Mouse (Mus musculus) urinary bladder, postnatal 36 days (tissue): ENCODE results near the gene Nf2.

Experiments used
- DNase-seq, 2 experiments: peaks; one replicate each; pipeline ENCODE4 v3.0.0; 2022; ENCODE audit warnings: low spot score in 2 of 2, mixed read lengths in 1 of 2

Nf2 gene

DNA sequence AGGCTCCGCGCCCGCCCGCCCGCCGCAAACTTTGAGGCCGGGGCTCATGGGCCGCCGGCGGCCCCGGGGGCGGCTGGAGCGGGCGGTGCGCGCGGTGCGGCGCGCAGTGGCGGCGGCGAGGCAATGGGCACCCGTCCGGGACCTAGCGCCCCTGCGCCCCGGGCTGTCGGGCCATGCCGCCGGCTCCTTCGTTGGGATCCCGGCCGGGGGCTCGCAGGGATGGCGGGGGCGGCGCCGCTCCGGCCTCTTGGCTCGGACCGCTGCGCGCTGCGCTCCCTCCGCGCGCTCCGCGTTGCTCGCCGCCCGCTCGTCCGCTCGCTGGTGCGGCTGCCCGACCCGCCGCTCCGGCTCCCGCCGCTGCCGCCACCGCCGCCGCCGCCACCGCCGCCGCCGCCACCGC is 102.6 kb downstream of the Nf2 start, which contains the start of gene Cabp7:
TSS of gene Cabp7 (minus strand) at position 46 of the 400 bp plus-strand sequence.
- no peak for DNase-seq

DNA sequence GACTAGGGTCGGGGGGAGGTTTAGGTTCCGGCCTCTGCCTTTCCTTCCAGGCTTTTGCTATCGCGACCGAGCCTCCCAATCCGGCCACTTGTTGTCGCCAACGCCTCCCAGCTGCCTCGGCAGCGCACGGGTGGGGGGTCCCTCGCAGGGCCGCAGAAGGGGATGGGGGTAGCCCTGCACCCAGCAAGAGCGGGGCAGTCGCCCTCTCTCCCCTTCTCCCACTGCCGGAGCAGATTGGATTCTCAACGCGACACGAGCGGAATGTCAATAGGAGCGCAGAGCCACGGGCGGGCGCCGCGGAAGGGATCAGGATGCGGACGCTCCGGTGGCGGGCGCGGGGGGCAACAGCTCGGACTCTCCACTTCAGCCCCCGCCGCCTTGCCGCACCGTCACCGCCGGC is 103.4 kb downstream of the Nf2 start:
- DNase-seq, result no peak

DNA sequence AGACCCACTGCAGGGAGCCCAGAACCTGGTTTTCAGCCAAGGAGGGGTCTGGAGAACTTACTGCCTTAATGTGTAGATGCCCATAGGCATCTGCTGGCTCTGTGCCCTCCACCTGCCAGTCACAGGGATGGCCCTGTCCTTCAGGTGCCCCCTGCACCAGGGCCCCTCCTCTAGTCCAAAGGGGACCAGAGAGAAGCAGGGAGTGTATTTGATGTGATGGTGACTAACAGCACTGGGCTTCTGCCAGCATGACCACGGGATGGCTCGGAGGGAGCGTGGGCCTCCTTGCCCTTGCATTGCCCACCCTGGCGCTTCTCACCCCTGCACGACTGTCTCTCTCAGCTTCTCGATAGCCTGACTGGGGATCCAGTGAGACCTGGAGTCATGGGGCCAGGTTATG is 104.6 kb downstream of the Nf2 start:
- no peak for DNase-seq

DNA sequence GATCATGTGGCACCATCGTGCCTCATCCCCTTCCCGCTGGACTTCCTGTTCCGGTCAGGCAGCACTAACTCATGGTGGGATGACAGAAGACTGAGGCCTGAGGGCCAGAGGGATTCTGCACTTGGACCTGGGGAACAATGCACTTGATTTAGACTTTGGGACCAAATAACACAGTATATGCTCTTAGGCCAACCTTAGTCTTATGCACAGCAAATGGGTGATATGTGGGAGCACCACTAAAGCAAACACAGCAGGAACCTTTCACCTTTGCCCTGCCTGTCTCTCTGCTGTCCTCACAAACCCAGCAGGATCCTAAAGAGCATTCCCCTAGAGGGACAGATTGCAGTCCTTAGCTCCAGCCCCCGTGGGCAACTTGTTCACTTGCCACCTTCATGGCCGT is 108.6 kb downstream of the Nf2 start:
- DNase-seq, result no peak

DNA sequence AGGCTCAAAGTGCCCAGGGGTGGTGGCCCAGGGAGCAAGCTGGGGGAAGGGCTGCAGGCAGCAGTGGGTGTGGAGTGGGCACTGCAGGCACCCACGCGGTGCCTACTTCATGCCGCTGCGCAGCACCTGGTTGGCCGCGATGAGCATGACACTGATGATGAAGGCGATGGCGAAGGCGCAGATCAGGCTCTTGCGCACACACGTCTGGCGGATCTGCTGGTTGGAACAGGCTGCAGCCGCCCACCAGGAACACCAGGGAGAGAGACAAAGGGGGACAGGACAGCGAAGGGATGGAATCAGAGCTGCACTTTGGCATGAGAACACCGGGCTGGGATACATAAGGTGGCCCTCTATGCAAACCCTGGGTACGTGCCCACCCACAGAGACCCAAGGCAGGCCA is 110.6 kb downstream of the Nf2 start:
- DNase-seq, result no peak

DNA sequence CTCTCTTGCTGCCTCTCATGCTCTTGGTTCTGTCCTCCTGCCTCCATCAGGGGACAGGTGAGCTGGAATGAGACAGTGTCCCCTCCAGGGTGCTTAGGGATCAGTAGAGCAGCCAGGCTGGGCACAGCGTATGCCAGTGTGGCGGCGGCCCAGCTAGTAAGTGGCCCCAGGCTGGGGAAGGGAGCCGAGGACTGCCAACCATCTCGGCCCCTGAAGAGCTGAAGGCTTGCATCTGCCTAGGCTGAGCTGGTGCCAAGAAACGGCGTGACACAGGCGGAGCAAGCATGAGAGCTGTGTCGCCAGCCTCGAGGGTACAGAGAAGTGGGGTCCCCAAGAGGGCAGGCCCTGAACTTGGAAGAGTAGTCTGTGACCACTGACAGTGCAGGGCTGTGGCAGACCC is 111.7 kb downstream of the Nf2 start:
- no peak for DNase-seq

DNA sequence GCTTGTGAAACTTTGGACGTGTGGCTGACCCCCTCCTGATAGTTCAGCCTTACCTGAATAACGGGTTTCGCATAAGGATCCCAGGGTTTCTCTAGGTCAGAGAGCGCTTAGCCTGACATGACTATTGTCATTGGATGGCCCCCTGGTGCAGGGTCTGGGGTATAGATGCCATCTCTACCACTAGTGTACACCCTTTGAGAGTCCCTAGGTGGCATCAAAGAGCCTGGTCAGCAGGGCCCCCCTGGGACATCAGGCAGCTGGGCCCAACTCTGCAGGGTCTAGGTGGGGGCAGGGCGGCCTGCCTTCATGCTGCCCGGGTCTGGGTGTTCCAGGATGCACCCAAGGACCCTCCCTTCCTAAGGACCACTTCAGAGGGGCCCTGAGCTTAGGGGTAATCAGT is 113.0 kb downstream of the Nf2 start:
- DNase-seq, result no peak

DNA sequence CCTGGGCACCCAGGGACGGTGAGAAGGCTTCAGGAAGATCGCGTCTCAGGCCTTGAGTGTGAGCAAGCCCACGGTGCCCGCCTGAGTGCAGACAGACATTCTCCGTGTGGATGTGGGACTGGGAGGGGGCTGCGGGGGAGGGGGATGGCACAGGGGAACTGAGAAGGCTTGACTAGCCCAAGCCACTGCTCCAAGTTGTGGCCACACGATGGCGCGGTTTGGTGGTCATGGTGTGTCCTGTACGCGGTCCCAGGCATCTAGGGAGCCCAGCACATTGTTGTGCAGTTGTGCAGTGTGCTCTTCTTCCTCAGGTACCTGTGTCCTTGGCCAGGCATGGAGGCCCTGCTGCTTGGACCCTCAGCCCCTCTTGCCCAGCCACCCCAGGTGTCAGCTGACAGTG is 115.2 kb downstream of the Nf2 start:
- DNase-seq, result no peak

DNA sequence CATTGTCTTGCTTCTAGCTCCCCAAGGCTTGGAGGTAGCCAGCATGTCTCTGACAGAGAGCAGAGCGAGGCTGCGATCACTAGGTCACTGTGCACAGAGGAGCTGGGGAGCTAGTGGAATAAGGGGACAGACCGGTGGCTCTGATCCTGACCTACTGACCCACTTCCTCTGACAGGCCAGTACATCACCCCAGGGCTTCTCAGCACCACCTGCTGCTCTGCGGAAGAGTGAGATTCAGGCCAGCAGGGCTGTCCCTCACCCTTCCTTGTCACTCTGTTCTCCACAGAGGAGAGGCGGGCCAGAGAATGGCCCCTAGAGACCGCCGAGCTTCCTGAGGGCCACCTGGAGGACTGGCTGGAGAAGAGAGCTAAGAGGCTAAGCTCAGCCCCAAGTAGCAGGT is 117.6 kb downstream of the Nf2 start:
- no peak for DNase-seq

DNA sequence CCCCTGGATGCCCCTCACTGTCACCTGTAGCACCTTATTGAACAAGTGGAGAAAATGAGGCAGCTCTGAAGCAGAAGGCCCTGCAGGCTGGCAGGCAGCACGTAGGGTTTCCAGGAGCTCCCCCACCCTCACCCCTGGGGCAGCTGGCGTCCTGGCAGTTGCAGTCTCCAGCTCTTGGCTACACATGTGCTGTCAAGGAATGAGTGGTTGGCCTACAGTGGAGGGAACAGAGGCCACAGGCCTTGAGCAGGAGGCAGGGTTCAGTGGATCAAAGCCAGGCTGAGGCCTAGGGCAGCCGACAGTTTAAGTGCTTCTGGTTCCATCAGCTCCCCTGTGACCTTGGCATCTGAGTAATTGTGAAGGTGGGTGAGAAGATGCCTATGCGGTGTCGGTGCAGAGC is 118.4 kb downstream of the Nf2 start:
- no peak for DNase-seq

DNA sequence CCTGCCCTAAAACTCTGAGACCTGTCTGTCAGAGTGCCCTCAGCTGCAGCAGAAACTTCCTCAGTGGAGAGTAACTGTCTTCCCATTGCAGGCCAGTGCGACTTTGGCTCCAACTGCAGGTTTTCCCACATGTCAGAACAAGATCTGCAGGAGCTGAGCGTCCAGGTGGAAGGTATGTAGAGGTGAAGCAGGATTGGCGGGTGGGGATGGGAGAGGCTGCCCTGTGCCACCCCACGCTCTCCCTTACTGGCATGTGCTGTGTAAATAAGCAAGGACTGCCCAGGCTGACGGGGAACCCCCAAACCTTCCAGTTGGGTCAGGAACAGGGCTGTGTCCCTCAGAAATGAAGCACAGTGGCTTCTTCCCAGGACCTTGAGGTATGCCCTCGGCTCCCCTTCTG is 119.2 kb downstream of the Nf2 start:
- DNase-seq, result peak; percentile 33 to 61

DNA sequence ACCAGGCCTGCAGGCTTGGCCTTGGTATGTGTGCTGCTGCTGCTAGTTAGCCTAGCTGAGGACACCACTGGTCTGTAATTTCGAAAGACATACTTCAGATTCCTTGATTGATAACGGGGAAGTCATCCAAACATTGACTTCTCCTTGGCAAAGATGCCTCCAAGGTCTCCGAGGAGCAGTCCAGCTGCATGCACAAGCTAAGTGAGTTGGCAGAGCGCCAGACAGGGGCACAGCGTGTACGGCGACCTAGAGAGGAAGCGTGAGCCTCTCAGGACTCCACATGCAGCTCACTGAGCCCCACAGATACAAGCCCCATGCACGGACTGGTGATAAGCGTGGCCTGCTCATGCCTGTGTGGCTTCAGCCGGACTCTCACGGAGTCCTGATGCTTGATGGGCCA is 119.7 kb downstream of the Nf2 start:
- DNase-seq, result peak; percentile 45 to 52

DNA sequence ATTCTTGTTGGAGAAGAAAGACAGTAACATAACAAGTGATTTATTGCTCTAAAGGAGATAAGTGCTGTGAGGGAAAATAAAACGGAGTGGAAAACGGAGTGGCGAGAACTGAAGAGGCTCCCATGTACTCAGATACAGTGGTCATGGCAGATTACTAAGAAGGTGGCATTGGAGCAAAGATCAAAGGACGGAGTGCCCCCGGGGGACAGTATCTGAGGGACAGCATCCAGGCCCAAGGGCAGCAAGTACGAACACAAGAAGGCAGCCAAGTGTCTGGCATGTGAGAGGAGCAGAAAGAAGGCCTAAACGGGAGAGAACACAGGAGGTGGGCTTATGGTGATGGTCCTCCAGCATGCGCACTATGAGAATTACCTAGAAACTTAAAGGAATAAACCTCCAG is 127.6 kb downstream of the Nf2 start:
- no peak for DNase-seq

DNA sequence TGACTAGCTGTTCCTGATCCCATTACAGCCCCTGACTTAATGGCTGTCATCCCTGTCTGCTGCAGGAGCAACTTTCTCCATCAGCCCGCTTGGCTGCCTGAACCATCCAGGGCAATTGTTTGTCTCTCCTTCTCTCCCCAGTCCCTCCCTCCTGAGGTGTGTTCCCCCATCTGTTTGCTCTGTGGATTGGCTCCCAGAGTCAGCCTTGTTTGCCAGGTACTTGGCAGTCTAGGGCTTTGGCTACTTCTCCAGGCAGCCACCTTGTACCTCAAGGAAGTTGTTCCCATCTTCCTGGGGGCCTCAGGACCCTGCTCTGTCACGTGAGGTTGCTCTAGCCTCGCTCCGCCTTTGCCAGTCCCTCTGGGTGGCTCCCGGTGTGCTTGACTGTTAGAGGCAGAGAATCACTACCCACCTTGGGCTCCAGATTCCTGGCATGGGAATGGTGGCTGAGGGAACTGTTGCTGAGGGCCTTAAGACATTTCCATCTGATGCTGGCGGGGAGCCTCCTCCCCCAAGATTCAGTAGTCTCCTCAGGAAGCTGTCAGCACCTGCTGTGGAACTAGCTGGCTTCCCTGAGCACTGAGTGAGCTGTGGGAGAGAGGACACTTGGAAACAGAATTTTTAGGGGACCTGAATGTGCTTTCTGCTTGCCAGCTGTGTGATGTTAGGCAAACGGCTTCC is 128.3 kb downstream of the Nf2 start:
- no peak for DNase-seq

DNA sequence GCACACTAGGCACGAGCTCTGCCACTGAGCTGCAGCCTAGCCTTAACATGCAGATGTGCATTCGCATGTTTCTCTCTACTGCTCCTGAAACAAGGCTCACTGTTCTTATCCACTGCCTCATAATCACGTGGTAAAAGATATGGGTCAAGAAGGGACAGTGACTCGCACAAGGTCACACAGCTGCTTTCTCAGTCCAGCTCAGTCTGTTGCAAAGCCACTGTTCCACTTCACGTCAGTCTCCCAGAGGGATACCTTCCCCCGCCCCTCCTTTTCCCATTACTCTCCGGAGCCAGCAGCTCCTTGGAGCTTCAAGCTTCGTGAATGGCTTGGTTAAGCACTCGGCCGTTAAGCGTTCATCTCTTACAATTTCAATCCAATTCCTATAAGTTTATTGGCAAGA is 128.9 kb downstream of the Nf2 start:
- DNase-seq, result no peak

DNA sequence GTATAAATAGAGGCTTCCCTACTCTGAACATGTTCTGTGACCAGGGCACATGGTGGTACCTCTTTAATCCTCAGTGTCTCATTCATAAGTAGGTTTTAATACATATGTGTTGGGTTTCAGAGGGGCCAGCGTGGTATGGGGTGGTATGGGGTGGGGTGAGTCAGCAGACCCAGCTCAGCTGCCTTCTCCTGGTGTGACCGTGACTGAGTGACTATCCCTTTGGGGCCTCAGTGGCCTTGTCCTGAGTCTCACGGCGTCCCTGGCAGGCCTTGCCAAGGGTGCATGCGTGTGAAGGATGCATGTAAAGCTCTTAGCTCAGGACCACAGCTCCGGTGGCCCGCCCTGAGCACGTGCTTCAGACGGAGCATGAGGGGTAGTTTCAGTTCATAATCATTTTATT is 129.4 kb downstream of the Nf2 start:
- no peak for DNase-seq

DNA sequence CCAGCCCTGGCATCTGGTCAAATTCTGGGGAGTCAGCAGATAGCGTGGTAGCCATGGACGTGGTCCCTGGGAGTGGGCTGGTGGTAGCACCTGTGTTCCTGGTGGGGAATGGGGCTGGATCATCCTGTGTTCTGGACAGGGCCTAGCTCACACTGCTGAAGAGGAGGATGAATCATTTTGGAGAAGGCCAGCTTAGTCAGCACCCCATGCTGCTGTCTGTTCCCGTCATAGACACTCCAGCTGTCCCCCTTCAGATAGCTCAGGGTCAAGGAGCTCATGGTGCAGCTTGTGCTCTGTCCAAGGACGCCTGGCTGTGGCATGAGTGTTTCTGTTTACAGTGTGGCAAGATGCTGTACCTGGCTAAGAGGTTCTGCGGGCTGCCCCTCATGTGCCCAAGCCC is 130.8 kb downstream of the Nf2 start:
- no peak for DNase-seq

DNA sequence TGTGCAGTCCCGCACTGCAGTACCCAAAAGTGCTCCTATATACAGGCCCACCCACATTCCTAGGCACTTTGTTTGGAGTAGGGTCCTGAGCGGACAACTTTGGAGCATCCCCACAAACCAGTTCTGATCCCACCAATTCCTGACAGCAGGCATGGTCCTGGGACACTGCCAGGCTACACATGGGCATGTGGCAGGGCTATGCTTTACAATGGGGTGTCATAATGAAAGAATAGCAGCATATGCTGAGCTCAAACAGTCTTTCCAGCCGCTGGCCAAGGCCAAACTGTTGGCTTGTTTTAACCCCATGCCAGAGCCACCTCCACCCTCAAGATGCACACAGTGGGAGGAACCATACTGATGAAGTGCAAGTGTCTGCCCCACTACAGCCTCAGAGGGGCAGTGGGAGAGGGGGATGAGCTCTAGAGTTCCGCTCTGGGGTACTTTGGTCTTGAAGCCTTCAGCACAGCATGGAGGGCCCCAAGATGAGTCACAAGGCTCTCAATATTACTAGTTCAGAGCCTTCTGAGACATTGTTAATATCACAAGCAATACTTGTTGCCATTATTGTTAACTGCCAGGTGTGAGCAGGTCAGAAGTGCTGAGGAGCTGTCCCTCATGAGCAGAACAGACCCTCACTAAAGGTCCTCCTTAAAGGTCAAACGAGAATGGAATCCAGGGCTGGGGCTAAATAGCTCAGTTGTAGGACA is 132.7 kb downstream of the Nf2 start:
- DNase-seq, result no peak
